Mouse (Mus musculus): ENCODE results near the gene Cldn20. TPM values are rescaled to one million over a fixed set of nuclear protein-coding genes. Genes with fewer than 3 reads are reported as not detected.

The Cldn20 gene
- polyA plus RNA-seq, 1 experiment: not detected

DNA sequence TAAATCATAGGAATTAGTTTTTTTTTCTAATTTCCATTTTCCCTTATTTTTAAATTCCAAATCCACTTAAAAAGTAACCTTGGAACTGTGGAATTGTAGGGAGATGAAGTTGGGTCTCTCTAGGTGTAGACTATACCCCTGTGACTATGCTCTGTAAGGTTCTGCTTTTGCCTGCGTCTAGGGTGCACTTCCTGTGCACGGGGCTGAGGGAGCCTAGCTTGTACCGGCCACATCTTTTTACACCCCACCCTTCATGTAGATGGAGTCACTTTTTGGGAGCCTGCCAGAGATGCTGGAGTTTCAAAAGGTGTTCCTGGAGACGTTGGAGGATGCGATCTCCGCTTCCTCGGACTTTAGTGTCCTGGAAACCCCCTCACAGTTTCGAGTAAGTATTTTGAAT lies 25.8 kb upstream of the Cldn20 start:
- Histone ChIP-seq H3K27ac (replicated peaks; ENCODE audit: low read depth, low read length) (no peak overlapping the region), H3K4me1 (ENCODE audit: control insufficient read depth, insufficient read depth, insufficient read length, low read length) (no peaks in the 10 kb centered on the region), H3K4me3 (ENCODE audit: insufficient read depth, low read depth, low read length) (no peak overlapping the region)

DNA sequence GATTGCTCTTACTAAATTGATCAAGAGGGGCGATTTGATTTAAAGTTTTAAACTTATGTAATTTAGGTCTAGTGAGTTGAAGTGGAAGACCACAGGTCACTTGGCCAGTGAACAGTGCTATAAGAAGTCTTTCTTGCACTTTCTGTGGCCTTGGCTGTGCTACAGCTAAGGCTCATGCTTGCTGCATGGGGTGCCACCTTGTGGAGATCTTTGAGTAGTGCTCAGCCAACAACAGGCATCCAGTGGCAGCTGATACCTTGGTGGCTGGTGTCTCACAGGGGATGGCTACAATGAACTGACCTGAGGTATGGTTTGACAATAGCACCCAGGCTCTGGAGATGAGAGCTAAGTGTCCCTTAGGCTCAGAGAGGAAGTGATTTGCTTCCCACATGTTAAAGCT lies 22.5 kb upstream of the Cldn20 start:
- H3K4me1 ChIP-seq (ENCODE audit: control insufficient read depth, insufficient read depth, insufficient read length, low read length): no peaks in the 10 kb centered on the region

DNA sequence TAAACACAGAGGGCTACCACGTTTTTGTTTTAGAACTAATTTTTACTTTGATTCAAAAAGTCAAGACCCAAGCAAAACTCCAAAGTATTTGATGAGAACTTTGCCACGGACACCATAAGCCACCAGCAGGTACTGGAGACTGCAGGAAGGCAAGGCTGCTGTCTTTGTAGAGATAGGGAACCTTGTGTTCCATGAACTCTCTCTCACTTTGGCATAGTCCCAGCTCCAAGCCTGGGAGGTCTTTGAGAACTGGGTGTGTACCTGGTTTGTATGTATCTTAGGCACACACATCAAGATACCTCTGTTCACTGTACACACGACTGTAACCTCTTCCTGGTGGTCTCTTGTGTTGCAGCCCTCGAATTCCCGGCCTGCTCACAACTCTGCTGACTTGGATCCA lies 18.0 kb upstream of the Cldn20 start:
- Histone ChIP-seq H3K4me3 (ENCODE audit: insufficient read depth, low read depth, low read length) (no peak overlapping the region), H3K27ac (replicated peaks; ENCODE audit: low read depth, low read length) (no peak overlapping the region)

More for the DNA sequence above, 22.5 kb upstream of the Cldn20 start:
- Histone ChIP-seq H3K27ac (replicated peaks; ENCODE audit: low read depth, low read length) (no peak overlapping the region), H3K4me3 (ENCODE audit: insufficient read depth, low read depth, low read length) (no peak overlapping the region)

DNA sequence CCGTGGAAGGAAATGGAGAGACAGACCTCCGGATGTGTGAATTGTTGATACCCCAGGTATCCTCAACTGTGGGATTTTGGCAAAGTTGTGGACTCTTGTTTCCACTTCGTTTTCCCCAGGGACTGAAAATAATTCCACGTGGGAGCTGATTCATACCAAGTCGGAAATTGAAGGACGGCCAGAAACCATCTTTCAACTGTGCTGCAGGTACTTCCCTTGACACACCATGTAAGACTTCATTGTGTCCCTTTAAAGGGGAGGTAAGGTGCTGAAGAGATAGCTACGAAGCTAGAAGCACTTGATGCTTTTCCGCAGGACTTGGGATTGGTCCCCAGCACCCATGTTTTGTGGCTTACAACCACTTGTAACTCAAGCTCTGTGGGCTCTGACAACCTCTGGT lies 16.5 kb upstream of the Cldn20 start:
- H3K4me1 ChIP-seq (ENCODE audit: control insufficient read depth, insufficient read depth, insufficient read length, low read length): no peaks in the 10 kb centered on the region
- no peak overlapping the region for H3K4me3 ChIP-seq (ENCODE audit: insufficient read depth, low read depth, low read length)
- H3K27ac ChIP-seq (replicated peaks; ENCODE audit: low read depth, low read length): no peak overlapping the region

More for the DNA sequence above, 18.0 kb upstream of the Cldn20 start:
- no peaks in the 10 kb centered on the region for H3K4me1 ChIP-seq (ENCODE audit: control insufficient read depth, insufficient read depth, insufficient read length, low read length)

DNA sequence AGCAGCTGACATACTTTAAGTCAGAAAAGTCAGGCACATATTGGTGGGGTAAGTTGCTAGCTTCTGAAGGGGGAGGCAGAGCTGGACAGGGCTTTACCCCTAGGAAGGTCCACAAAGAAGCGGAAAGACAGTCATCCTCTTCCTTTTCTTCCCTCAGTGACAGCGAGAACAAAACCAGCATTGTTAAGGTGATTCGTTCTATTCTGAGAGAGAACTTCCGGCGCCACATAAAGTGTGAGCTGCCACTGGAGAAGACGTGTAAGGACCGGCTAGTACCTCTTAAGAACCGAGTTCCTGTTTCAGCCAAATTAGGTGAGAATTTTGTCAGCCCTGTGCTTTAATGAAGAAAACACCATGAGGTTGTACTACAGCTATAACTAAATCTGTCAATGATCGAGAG lies 15.9 kb upstream of the Cldn20 start:
- Histone ChIP-seq H3K4me3 (ENCODE audit: insufficient read depth, low read depth, low read length) (no peak overlapping the region), H3K4me1 (ENCODE audit: control insufficient read depth, insufficient read depth, insufficient read length, low read length) (no peaks in the 10 kb centered on the region), H3K27ac (replicated peaks; ENCODE audit: low read depth, low read length) (no peak overlapping the region)

DNA sequence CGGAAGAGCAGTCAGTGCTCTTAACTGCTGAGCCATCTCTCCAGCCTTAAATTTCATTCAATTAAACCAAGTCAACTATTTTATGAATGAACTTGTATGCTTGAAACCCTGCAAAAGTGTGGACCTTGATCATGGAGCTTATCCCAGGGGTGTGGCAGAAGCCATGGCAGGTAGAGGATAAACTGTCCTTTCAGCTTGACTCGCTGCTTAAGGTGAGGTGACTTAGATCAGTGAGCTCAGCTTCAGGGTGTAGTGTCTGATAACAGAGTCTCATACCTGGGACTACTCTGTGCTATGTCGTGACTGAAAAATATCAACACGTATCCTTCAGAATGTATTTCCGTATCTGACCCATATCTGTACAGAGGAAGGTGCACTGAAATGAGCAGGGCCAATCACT lies 12.0 kb upstream of the Cldn20 start:
- no peak overlapping the region for H3K4me3 ChIP-seq (ENCODE audit: insufficient read depth, low read depth, low read length)
- no peaks in the 10 kb centered on the region for H3K4me1 ChIP-seq (ENCODE audit: control insufficient read depth, insufficient read depth, insufficient read length, low read length)

DNA sequence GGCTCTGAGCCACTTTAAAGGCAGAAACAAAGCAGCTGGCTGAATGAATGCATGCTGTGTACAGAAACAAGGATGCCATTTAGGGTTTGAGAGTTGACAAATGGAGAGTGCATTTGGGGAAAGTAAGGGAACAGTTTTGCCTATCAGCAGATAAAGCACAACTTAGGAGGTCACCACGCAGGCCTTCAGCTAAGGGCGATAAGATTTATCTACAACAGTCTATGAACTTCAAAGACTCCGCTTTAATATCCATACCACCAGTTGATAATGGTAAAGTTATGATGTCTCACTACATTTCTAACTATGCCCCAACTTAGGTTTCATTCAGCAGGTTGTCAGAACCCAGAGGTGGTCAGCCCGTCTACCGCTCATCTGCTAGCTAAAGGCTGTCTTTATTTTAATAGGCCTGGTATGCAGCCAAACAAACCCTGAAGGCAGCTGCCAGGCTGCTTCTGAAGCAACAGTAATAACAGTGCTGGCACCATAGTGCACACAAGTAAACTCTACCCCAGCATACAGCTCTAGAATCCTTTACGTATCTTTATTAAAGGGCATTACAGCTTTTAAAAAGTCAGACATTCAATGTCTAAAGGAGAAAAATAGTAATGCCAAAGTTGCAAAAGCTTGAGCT lies 4.4 kb upstream of the Cldn20 start:
- Histone ChIP-seq H3K4me3 (ENCODE audit: insufficient read depth, low read depth, low read length) (no peak overlapping the region), H3K4me1 (ENCODE audit: control insufficient read depth, insufficient read depth, insufficient read length, low read length) (no peaks in the 10 kb centered on the region), H3K27ac (replicated peaks; ENCODE audit: low read depth, low read length) (no peak overlapping the region)

More for the DNA sequence above, 12.0 kb upstream of the Cldn20 start:
- no peak overlapping the region for H3K27ac ChIP-seq (replicated peaks; ENCODE audit: low read depth, low read length)

DNA sequence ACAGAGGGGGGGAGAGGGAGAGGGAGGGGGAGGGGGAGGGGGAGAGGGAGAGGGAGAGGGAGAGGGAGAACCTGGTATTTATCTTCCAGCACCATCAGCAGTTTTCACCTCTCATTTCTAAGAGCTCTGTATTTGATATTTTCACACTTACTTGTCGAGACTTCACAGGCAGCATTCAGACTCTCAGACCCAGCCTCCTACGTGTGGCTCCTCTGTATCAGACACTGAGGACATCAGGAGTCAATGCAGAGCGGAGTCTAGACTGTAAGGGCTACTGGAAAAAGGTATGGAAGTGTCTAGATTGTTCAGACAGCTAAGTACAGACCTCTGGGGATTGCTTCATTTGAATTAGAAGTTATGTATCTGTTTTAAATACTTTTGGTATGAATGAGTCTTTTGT lies 2.8 kb upstream of the Cldn20 start:
- no peak overlapping the region for H3K27ac ChIP-seq (replicated peaks; ENCODE audit: low read depth, low read length)
- H3K4me1 ChIP-seq (ENCODE audit: control insufficient read depth, insufficient read depth, insufficient read length, low read length): no peaks in the 10 kb centered on the region
- H3K4me3 ChIP-seq (ENCODE audit: insufficient read depth, low read depth, low read length): no peak overlapping the region

DNA sequence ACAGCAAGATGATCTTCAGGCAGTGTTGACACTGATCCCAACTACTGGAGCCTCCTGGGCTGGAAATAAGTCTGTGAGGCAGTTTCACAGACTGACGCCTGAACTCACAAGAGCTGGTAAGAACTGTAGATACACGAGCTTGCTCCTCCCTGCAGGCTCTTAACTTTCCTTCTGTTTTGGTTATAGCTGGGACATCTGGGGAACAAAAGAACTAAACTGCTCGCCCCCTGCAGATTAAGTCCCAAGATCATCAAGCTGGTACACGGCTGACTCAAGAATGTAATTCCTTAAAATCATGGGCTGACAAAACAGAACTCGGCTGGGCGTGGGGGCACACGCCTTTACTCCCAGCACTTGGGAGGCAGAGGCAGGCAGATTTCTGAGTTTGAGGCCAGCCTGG lies 1.8 kb upstream of the Cldn20 start:
- no peak overlapping the region for H3K4me3 ChIP-seq (ENCODE audit: insufficient read depth, low read depth, low read length)
- H3K27ac ChIP-seq (replicated peaks; ENCODE audit: low read depth, low read length): no peak overlapping the region
- H3K4me1 ChIP-seq (ENCODE audit: control insufficient read depth, insufficient read depth, insufficient read length, low read length): no peaks in the 10 kb centered on the region

DNA sequence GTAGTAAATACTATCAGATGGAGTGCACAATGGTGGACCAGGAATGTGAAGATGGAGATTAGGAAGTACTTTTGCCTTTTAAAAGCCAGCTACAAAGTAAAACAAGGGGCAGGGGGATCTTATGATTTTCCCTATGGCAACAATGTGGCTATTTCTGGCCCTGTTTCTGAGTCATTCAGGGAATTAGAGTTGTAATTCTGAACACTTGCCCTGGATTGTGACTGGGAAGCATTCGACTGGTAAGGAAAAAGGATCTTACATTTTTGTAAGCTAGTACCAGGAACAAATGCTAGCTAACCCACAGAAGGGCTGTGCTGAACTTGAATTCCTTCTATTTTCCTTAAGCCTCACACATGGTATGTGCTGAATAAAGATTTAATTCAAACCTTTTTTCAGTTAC lies 713 bp upstream of the Cldn20 start:
- Histone ChIP-seq H3K4me1 (ENCODE audit: control insufficient read depth, insufficient read depth, insufficient read length, low read length) (no peaks in the 10 kb centered on the region), H3K27ac (replicated peaks; ENCODE audit: low read depth, low read length) (no peak overlapping the region), H3K4me3 (ENCODE audit: insufficient read depth, low read depth, low read length) (no peak overlapping the region)

DNA sequence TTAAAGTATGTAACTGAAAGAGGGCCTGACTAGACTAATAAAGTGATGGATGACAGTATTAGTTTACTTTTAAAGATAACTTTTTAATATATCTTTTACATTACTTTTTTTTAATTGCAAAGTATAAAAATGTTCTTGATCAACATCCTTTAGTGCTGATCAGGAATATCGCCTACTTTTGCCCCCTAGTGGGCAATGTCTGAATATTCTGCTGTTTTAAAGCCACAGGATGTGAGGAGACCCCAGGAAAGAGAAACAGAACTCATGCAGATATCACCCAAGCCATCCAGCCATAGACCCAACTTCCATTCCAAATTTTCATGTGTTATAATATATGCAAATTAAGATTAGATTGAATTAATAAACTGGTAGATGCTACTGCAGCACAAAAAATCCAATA lies 1.1 kb downstream of the Cldn20 start:
- Histone ChIP-seq H3K27ac (replicated peaks; ENCODE audit: low read depth, low read length) (no peak overlapping the region), H3K4me3 (ENCODE audit: insufficient read depth, low read depth, low read length) (no peak overlapping the region), H3K4me1 (ENCODE audit: control insufficient read depth, insufficient read depth, insufficient read length, low read length) (no peaks in the 10 kb centered on the region)

DNA sequence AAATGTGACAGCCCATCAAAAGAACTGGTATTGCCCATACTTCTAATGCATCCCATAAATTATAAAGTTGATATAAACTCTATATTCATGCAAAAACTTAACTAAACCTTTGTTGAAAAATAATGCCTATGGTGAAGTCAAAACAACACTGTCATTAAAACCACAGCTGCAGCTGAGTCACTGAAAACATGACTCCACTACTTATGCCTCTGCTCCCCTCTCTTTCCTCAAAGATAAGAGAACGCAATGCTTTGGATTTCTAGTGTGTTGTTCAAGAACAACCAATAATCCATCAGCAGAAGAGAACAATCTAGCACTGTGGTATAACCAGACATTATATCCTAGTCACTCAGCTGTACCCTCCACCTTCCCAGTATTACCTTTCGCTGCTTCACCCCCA lies 8.0 kb downstream of the Cldn20 start:
- Histone ChIP-seq H3K4me3 (ENCODE audit: insufficient read depth, low read depth, low read length) (no peak overlapping the region), H3K4me1 (ENCODE audit: control insufficient read depth, insufficient read depth, insufficient read length, low read length) (no peaks in the 10 kb centered on the region)

DNA sequence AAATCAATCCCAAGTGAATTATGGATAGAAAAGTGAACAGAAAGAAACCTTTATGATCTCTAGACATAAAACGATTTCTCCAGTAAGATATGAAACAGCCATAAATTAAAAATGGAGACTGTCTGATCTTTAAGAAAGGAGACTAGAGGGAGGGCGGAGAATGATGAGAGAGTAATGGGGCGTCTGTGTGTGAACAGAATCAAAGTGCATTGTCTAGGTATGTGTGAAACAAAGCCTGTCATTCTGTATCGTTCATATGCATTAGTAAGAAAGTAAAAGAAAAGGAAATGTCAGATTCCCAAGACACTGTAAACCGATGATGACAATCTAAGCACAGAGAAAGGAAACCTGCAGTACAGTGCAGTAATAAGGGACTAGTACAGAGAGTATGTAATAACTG lies 8.7 kb downstream of the Cldn20 start:
- Histone ChIP-seq H3K4me1 (ENCODE audit: control insufficient read depth, insufficient read depth, insufficient read length, low read length) (no peaks in the 10 kb centered on the region), H3K27ac (replicated peaks; ENCODE audit: low read depth, low read length) (no peak overlapping the region), H3K4me3 (ENCODE audit: insufficient read depth, low read depth, low read length) (no peak overlapping the region)

More for the DNA sequence above, 8.0 kb downstream of the Cldn20 start:
- H3K27ac ChIP-seq (replicated peaks; ENCODE audit: low read depth, low read length): no peak overlapping the region

DNA sequence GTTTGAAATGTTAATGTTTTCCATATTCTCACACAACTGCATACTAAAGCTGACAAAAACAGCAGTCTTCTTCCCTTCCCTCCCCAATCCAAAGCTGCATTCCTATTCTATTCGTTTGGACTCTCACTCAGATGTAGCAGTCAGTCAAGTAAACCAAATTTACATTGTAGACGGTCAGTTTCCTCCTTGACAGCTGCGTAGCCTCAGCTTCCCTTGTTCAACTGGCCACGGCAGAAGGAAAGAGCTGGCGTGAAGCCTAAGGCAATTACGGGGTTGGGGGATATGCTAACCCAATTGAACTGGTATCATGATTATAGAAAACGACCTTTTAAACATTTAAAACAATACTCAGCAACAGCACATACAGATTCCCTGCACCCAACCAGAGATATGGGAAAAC lies 15.4 kb downstream of the Cldn20 start:
- Histone ChIP-seq H3K27ac (replicated peaks; ENCODE audit: low read depth, low read length) (no peak overlapping the region), H3K4me3 (ENCODE audit: insufficient read depth, low read depth, low read length) (no peak overlapping the region), H3K4me1 (ENCODE audit: control insufficient read depth, insufficient read depth, insufficient read length, low read length) (no peaks in the 10 kb centered on the region)

DNA sequence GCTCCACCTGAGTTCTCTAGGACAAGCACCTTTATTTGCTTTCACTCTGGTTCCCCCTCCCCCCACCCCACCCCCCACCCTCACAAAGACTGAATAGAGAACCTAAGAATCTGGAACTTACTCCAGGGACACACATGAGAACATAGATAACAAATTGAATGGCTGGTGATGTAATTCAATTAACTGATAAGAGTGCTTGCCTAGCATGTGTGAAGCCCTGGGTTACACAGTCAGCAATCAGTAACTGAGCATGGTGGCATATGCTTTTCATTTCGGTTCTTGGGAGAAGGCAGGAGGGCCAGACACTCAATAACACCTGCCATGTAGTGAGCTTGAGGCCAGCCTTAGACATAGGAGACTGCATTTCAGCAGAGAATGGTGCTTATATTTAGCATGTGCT lies 23.9 kb downstream of the Cldn20 start:
- no peak overlapping the region for H3K4me3 ChIP-seq (ENCODE audit: insufficient read depth, low read depth, low read length)
- no peak overlapping the region for H3K27ac ChIP-seq (replicated peaks; ENCODE audit: low read depth, low read length)
- no peaks in the 10 kb centered on the region for H3K4me1 ChIP-seq (ENCODE audit: control insufficient read depth, insufficient read depth, insufficient read length, low read length)

DNA sequence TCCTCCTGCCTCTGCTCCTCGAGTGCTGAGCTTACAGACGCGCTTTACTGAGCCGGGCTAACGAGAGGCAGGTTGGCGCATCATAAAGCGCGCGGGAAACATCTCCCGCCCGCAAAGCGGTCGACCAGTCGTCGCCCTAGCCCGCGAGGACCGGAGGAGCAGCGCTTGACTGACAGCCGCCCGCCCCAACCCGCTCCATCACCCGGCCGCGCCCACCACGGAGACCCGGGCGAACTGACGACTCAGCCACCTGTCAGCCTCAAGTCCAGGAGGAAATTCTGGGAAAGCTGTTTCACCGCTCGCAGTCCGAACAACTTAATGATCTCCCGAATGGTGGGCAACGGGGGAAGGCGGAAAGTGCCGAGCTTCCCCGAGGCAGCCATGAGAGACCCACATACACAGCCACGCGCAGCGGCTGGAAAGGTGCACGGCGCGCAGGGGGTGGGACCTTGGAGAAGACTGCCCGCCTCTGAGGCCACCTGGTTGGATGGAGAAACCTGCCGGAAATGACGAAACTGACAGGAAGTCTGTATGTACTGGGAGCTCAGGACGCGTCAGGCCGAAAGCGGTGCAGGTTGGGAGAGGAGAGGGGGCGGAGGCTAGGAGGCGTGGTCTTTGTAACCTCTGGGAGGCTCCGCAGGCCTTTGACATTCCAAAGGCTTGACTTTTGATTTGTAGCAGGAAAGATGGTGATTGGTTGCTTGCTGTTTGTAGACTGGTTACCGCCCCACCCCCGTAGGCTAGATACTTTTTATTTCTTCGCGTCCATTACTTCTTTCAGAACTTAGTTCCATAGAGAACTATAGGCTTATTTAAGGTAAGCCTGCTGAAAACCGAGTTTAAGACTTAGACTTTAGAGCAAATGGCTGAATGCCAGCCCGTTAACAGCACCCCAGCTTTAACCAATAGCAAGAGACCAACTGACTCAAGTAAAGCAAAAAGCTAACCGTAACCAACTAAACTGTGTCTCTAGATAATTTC lies 25.3 kb downstream of the Cldn20 start, which contains the start of gene Tfb1m:
Gene Tfb1m, minus strand, starts transcription at position 451 of the 981 bp plus-strand sequence.
- Histone ChIP-seq H3K4me1 (ENCODE audit: control insufficient read depth, insufficient read depth, insufficient read length, low read length) (no peaks in the 10 kb centered on the region), H3K27ac (replicated peaks; ENCODE audit: low read depth, low read length) (peak within 1 kb of the TSS; percentile 61), H3K4me3 (ENCODE audit: insufficient read depth, low read depth, low read length) (peak within 1 kb of the TSS; percentile 88)
